Mouse (Mus musculus): ENCODE measurements around the gene Hist1h3d.
A peak's percentile ranks its signal among the peaks of the same experiment; 100 is the strongest.
"Not testable (repeated sequence)": the region's sequence is repeated elsewhere in the genome, so short reads cannot be mapped to it uniquely, and the experiment has no call there.

Gene Hist1h3d

GRCm38 (mm10) chr13:23575271-23575851 lies at the start of gene Hist1h3d:
TSS of gene Hist1h3d (plus strand) at chr13:23575763.
- DNase-seq (ENCODE audit: low read depth, low spot score): no peak

GRCm38 (mm10) chr13:23525901-23526300 lies 49.7 kb upstream of the Hist1h3d start:
- no peak for DNase-seq (ENCODE audit: low read depth, low spot score)

- peak; percentile 88 for DNase-seq (ENCODE audit: low read depth, low spot score)
Measured at GRCm38 (mm10) chr13:23526312-23526711, 49.3 kb upstream of the Hist1h3d start.

GRCm38 (mm10) chr13:23529005-23529404 lies 46.6 kb upstream of the Hist1h3d start:
- no peak for DNase-seq (ENCODE audit: low read depth, low spot score)

GRCm38 (mm10) chr13:23529480-23530165 lies 45.9 kb upstream of the Hist1h3d start:
- no peak for DNase-seq (ENCODE audit: low read depth, low spot score)

- DNase-seq (ENCODE audit: low read depth, low spot score): no peak
Measured at GRCm38 (mm10) chr13:23530181-23530900, 45.2 kb upstream of the Hist1h3d start.

GRCm38 (mm10) chr13:23530901-23531875 lies 44.4 kb upstream of the Hist1h3d start, which contains the start of gene Hist1h4h:
TSS of gene Hist1h4h (plus strand) at chr13:23531050.
- DNase-seq (ENCODE audit: low read depth, low spot score): peak; percentile 89

- DNase-seq (ENCODE audit: low read depth, low spot score): no peak
Measured at GRCm38 (mm10) chr13:23532262-23533075, 43.1 kb upstream of the Hist1h3d start.

- not testable (repeated sequence) for DNase-seq (ENCODE audit: low read depth, low spot score)
Measured at GRCm38 (mm10) chr13:23533560-23534367, 41.8 kb upstream of the Hist1h3d start, which contains the start of gene Hist1h2af. TSS of gene Hist1h2af (plus strand) at chr13:23533906.

- no peak for DNase-seq (ENCODE audit: low read depth, low spot score)
Measured at GRCm38 (mm10) chr13:23534368-23535131, 41.0 kb upstream of the Hist1h3d start.

- DNase-seq (ENCODE audit: low read depth, low spot score): peak; percentile 79
Measured at GRCm38 (mm10) chr13:23535137-23536075, 40.2 kb upstream of the Hist1h3d start, which contains the start of gene Hist1h3g. TSS of gene Hist1h3g (plus strand) at chr13:23535422.

GRCm38 (mm10) chr13:23536076-23536822 lies 39.3 kb upstream of the Hist1h3d start:
- DNase-seq (ENCODE audit: low read depth, low spot score): no peak

GRCm38 (mm10) chr13:23537006-23537710 lies 38.4 kb upstream of the Hist1h3d start:
- no peak for DNase-seq (ENCODE audit: low read depth, low spot score)

- no peak for DNase-seq (ENCODE audit: low read depth, low spot score)
Measured at GRCm38 (mm10) chr13:23538249-23538648, 37.3 kb upstream of the Hist1h3d start.

GRCm38 (mm10) chr13:23539821-23540220 lies 35.7 kb upstream of the Hist1h3d start:
- DNase-seq (ENCODE audit: low read depth, low spot score): not testable (repeated sequence)

- DNase-seq (ENCODE audit: low read depth, low spot score): no peak
Measured at GRCm38 (mm10) chr13:23541497-23541896, 34.1 kb upstream of the Hist1h3d start.
